Mouse (Mus musculus) right cerebral cortex, postnatal 10 days (tissue): Measurements from ENCODE around the gene Crcp.

Source experiments
- DNase-seq, 2 experiments: peaks; one replicate each; pipeline ENCODE4 v3.0.0; 2021; ENCODE audit warnings: low spot score in 2 of 2

The Crcp gene

GRCm38 (mm10) chr5:130029142-130029897 lies at the start of gene Crcp, which contains the start of gene Asl:
Gene Crcp (plus strand): TSS chr5:130029290.
Gene Asl (minus strand): TSS chr5:130029247.
- DNase-seq, result peak; percentile 91

DNA sequence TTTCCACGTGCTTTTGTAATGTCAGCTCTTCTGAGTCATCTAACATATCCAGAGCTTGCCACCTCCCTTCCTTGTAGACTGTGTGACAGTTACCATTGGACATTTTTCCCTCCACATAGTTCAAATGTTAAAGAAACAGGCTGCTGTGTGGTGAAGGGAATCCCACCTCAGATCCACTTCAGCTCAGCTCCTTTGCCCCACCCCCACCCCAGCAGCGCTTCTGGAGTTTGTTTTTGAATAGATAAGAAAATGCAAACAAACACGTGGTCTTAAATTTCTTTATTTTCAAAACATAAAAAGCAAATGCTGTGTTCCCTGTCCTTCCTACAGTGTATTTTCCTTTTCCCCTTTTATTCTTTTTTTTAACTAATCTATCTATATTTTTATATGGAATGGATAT lies 48.9 kb upstream of the Crcp start:
- DNase-seq, result no peak

DNA sequence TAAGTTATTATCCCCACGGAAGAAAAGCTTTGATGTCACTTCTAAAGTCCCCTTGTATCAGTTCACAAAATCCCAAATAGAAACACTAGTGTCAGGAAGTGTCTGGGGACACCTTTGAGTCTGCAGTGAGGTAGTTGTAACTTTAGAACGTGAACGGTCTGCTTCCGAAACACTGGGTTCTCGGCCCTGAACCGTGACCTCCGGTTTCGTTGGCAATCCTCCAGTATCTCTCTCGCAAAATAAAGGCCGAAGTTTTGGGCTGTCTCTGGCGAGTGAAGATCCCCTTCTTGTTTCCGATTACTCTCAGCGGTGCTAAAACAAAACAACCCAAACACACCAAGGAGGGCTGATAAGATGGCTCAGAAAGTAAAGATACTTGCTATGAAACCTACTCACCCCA lies 39.7 kb upstream of the Crcp start:
- DNase-seq, result no peak

DNA sequence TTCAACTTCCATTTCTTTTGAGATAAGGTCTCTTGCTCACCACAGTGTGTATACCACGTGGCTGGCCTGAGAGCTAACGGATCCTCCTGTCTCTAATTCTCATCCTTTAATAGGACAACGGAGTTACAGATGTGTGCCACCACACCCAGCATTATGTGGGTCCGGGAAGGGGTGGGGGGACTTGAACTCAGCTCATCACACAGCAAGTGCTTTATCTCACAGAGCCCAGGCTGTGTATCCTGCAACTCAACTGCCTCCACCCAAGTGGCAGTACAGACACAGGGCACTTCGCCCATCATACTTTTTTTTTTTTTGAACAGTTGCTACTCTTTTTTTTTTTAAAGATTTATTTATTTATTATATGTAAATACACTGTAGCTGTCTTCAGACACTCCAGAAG lies 37.2 kb upstream of the Crcp start:
- no peak for DNase-seq

DNA sequence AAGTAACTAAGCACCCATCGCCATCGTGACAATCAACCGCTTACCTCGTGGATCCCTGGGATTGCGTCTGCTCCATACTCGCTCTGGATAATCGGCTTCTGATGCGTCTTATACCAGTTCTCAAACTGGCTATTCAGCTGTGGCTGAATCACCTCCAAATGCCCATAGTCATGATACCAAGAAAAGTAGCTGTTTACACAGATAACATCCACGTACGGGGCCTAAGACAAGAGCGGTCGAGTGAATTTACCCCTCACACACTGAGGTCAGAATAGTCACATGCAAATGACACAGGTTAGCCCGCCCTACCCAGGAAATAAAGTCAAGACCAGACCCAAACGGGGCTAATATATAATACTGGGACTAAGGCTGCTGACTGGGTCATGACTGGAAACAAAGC lies 35.7 kb upstream of the Crcp start:
- no peak for DNase-seq

DNA sequence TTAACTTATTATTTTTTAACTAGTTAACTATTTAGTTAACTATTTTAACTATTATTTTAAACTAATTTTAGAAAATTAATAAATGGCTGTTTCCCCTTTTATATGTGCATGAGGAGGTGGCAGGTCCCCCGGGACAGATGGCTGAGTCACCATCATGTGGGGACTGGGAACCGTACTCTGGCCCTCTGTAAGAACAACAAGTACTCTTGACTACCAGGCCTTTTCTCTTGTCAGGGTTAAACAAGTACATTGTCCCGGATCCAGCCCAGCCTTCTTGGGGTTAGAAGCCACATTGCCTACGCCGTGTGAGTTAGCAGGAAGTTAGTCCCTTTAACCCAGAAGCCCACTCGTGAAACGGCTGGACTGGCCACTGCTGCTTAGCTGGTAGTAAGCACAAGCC lies 34.1 kb upstream of the Crcp start:
- DNase-seq, result no peak

- DNase-seq, result no peak
Measured at GRCm38 (mm10) chr5:129997700-129998099, 31.4 kb upstream of the Crcp start.

GRCm38 (mm10) chr5:129999097-129999496 lies 30.0 kb upstream of the Crcp start:
- peak; percentile 59 to 65 for DNase-seq

DNA sequence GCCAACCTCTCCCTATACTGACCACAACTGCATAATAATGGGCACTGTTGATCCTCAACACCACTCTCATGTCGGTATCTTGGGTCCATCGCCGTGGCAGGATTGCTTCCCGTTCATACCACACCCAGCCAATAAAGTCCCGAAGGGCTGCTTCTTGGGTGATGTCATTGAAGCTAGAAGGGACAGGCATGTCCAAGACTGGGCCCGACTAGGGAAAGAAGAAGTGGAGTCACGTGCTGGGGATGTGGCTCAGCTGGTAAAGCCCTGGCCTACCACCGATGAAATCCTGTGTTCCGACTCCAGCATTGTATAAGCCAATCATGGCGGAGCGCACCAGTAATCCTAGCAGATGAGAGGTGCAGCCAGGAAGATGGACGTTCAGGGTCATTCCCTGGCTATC lies 28.4 kb upstream of the Crcp start:
- DNase-seq, result peak in 1 of 2 experiments; percentile 40

- DNase-seq, result no peak
Measured at GRCm38 (mm10) chr5:130001356-130001987, 27.6 kb upstream of the Crcp start.

DNA sequence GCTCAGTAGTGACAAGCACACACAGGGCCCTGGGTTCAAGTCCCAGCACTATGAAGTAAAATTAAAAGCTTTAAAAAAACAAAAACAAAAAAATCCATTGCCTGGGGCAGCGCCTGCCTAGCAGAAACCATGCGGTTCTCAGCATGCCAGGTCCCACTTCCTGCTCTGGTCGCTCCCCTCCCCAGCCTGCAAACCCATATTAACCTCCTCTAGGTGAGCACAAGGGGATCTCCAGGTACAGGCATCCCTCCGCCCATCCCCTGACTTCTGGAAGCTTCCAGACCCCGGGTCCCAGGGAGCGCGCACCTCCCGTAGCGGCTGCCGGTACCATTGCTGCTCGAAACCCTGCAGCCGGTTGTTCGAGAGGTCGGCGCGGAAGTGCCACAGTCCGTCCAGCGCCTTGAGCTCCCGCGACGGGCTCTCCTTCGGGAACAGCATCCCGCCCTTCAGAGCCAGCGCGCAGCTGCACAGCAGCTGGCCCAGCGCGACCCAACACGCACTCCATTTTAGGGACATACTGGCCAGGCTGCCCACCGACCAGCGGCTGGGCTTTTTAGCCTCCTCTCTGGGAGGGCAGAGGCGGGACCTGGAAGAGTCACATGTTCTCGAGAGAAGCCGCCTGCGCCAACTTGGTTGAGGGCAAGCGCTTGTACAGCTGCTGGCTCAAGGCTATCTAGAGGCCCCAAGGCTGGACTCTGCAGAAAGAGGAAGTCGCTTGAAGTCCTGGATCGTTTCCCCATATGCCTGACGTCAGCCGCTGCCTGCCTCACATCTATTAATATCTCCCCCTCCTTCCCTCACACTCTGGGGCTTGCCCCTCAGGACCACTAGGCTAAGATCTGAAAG lies 26.6 kb upstream of the Crcp start, which contains the start of gene Gusb:
Gene Gusb, minus strand, starts transcription at position 749 of the 846 bp plus-strand sequence.
- peak; percentile 84 to 87 for DNase-seq

GRCm38 (mm10) chr5:130003229-130003628 lies 25.9 kb upstream of the Crcp start:
- DNase-seq, result no peak

DNA sequence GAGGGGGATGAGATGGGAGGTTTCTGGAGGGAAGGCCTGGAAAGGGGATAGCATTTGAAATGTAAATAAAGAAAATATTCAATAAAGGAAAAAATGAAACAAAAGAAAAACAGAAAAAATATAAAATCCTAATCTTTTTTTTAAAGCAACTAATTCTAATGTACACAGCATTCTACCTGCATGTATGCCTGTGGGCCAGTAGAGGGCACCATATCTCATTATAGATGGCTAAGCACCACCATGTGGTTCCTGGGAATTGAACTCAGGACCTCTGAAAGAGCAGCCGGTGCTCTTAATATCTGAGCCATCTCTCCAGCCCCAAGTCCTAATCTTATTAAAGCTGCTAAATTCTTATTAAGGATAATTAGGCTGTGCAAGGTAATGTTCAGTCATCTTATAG lies 21.7 kb upstream of the Crcp start:
- DNase-seq, result no peak

GRCm38 (mm10) chr5:130008034-130008590 lies 21.0 kb upstream of the Crcp start:
- DNase-seq, result no peak

GRCm38 (mm10) chr5:130009784-130010183 lies 19.3 kb upstream of the Crcp start:
- no peak for DNase-seq

GRCm38 (mm10) chr5:130010961-130011360 lies 18.1 kb upstream of the Crcp start:
- no peak for DNase-seq

DNA sequence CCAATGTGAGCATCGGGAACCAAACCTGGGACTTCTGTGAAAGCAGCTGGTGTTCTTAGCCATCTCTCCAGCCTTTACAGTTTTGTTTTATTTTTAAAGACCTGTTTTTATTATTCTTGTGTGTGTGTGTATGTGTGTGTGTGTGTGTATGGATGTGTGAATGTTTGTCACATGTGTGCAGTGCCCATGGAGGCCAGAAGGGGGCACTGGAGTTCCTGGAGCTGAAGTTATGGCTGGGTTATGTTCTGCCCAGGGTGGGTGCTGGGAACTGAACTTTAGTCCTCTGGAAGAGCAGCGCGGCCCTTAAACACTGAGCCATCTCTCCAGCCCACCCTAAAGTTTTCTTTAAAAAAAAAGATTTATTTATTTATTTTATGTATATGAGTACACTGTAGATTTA lies 14.0 kb upstream of the Crcp start:
- DNase-seq, result no peak

- DNase-seq, result no peak
Measured at GRCm38 (mm10) chr5:130019461-130019860, 9.6 kb upstream of the Crcp start.

GRCm38 (mm10) chr5:130021361-130021966 lies 7.6 kb upstream of the Crcp start:
- DNase-seq, result no peak

GRCm38 (mm10) chr5:130022366-130022765 lies 6.7 kb upstream of the Crcp start:
- DNase-seq, result no peak

GRCm38 (mm10) chr5:130023067-130023766 lies 5.9 kb upstream of the Crcp start:
- no peak for DNase-seq
